9 mouse cellular contexts compared by ENCODE assay signal in genomic region chr5:125134391-125134790, GRCm38 (mm10). TPM values are rescaled to one million over a fixed set of nuclear protein-coding genes. Genes with fewer than 3 reads are reported as not detected.
DNase-seq lines count a peak whose midpoint lies in the region; ATAC-seq and TF ChIP-seq lines count a peak whose summit lies in the region.
"Had no signal": no experiment of that assay in that cellular context is flagged by ENCODE, and none has a peak within 500 bp of the region (broad histone marks: within the 10 kb centered on the region; RNA-seq: fewer than 3 reads in every experiment).

No protein-coding gene starts in this region.

- 0 out of 2 replicates have a peak overlapping the region, but pooled peaks have one; percentile 3 for H3K4me2 ChIP-seq in limb, embryonic 14.5 days (replicated peaks; ENCODE audit: low read depth, low read length, severe bottlenecking)
- H3K4me2 ChIP-seq in stomach, postnatal 0 days (replicated peaks; ENCODE audit: low read depth): no peak overlapping the region; the same call in 1 of the 2 replicates

- no peak for TF ChIP-seq CTCF in heart, adult 2 months (IDR thresholded peaks at IDR 0.05)
- no peak for TF ChIP-seq CTCF in stomach, postnatal 0 days (IDR thresholded peaks at IDR 0.05; ENCODE audit: low read depth)

- no peaks in the 10 kb centered on the region for H3K9me3 ChIP-seq in limb, embryonic 14.5 days (ENCODE audit: control insufficient read depth, low read length)
- H3K9me3 ChIP-seq in stomach, postnatal 0 days (ENCODE audit: control insufficient read depth, low read length): no peaks in the 10 kb centered on the region

- peaks cover 9% of the 10 kb centered on the region for H3K79me2 ChIP-seq in heart, adult 2 months (replicated peaks; ENCODE audit: control insufficient read depth, insufficient read depth, low read length)

- DNase-seq in heart, adult 18-20 months: peak; percentile 43 to 58
- no peak for DNase-seq in heart, postnatal 25 days (ENCODE audit: low spot score)
- DNase-seq in adrenal gland, adult (ENCODE audit: inconsistent age in 2 of 2, low spot score in 1 of 2): peak; percentile 85 to 93
- DNase-seq in heart, adult 2 months: peak in 1 of 2 experiments; percentile 56
- no peak for DNase-seq in limb, embryonic 14.5 days (ENCODE audit: low spot score)
- DNase-seq in stomach, postnatal 0 days (ENCODE audit: low spot score): peak; percentile 72
- DNase-seq in left cerebral cortex, postnatal 14 days (ENCODE audit: low spot score in 2 of 2): no peak
- DNase-seq in thymus, postnatal 36 days: no peak

- no peaks in the 10 kb centered on the region for H3K36me3 ChIP-seq in heart, adult 2 months (ENCODE audit: control insufficient read depth, insufficient read depth, low read length)
- 0 out of 2 replicates have a peak, but pooled peaks cover 3% of the 10 kb centered on the region for H3K36me3 ChIP-seq in limb, embryonic 14.5 days (ENCODE audit: control insufficient read depth, insufficient read depth, low read length)
- H3K36me3 ChIP-seq in stomach, postnatal 0 days (ENCODE audit: control insufficient read depth, insufficient read depth, low read length): no peaks in the 10 kb centered on the region

- WGBS in heart, adult 2 months: 35% methylated on average over 7 of the region's 7 CpGs
- WGBS in limb, embryonic 14.5 days: 54% methylated on average over 3 of the region's 7 CpGs
- 30% methylated on average over 6 of the region's 7 CpGs for WGBS in stomach, postnatal 0 days

- TF ChIP-seq EP300 in heart, adult 2 months (IDR thresholded peaks at IDR 0.05; ENCODE audit: insufficient read depth, low read depth, low read length): no peak
- no peak for TF ChIP-seq EP300 in stomach, postnatal 0 days (optimal IDR thresholded peaks at IDR 0.05)

- H3K4me1 ChIP-seq in heart, adult 2 months (ENCODE audit: control insufficient read depth, insufficient read depth, low read length): peaks cover 46% of the 10 kb centered on the region
- H3K4me1 ChIP-seq in limb, embryonic 14.5 days (ENCODE audit: control insufficient read depth, insufficient read depth, low read length): peaks cover 79% of the 10 kb centered on the region
- peaks cover 14% of the 10 kb centered on the region for H3K4me1 ChIP-seq in stomach, postnatal 0 days (replicated peaks; ENCODE audit: control insufficient read depth, insufficient read depth)

- intact Hi-C loops in heart, postnatal 25 days (cut with DNase I): no loop called here
- intact Hi-C loops in heart, adult 2 months (cut with DNase I): no loop called here
- intact Hi-C loops in left cerebral cortex, postnatal 14 days (cut with DNase I): no loop called here

- no peak for TF ChIP-seq POLR2A in heart, adult 2 months (IDR thresholded peaks at IDR 0.05; ENCODE audit: insufficient read depth, low read depth, low read length)
- TF ChIP-seq POLR2A in limb, embryonic 14.5 days (IDR thresholded peaks at IDR 0.05; ENCODE audit: borderline replicate concordance, extremely low read depth, insufficient read depth, insufficient read length): no peak

- H3K4me3 ChIP-seq in heart, adult 2 months: no peak overlapping the region
- no peak overlapping the region for H3K4me3 ChIP-seq in limb, embryonic 14.5 days (replicated peaks; ENCODE audit: low read length)
- H3K4me3 ChIP-seq in stomach, postnatal 0 days (ENCODE audit: low read depth, low read length): no peak overlapping the region

- H3K27me3 ChIP-seq in heart, adult 2 months (ENCODE audit: control insufficient read depth, insufficient read depth, low read length): no peaks in the 10 kb centered on the region
- no peaks in the 10 kb centered on the region for H3K27me3 ChIP-seq in limb, embryonic 14.5 days (ENCODE audit: control insufficient read depth, insufficient read depth, low read length)
- H3K27me3 ChIP-seq in stomach, postnatal 0 days (ENCODE audit: control insufficient read depth, insufficient read depth, low read length): no peaks in the 10 kb centered on the region
- H3K27me3 ChIP-seq: CH12.LX had no signal

- no peak overlapping the region for H3K9ac ChIP-seq in heart, adult 2 months (ENCODE audit: low read depth, low read length)
- H3K9ac ChIP-seq in limb, embryonic 14.5 days (ENCODE audit: low read depth, low read length, severe bottlenecking): 0 out of 2 replicates have a peak overlapping the region, but pooled peaks have one; percentile 5
- H3K9ac ChIP-seq in stomach, postnatal 0 days (ENCODE audit: low read length): peak overlapping the region; percentile 23; the same call in 1 of the 2 replicates

- ATAC-seq in limb, embryonic 14.5 days (ENCODE audit: low FRiP score, low read depth): no peak
- ATAC-seq in stomach, postnatal 0 days (ENCODE audit: low FRiP score, low TSS enrichment): peak; percentile 52

- peak overlapping the region; percentile 58 for H3K27ac ChIP-seq in heart, adult 2 months
- H3K27ac ChIP-seq in limb, embryonic 14.5 days (replicated peaks; ENCODE audit: low read depth, low read length): peak overlapping the region; percentile 64
- peak overlapping the region; percentile 80 for H3K27ac ChIP-seq in stomach, postnatal 0 days (replicated peaks)

RNA-seq across cellular contexts. Expression of gene Ncor2, which starts 44.6 kb away (rescaled TPM):
- 10 to 100 TPM; 65.9 to 68.9 TPM for total RNA-seq in heart, adult 18-20 months (2021)
- total RNA-seq in heart, postnatal 25 days (2021): 10 to 100 TPM; 67.8 to 89.5 TPM
- 10 to 100 TPM; 73.5 to 77.5 TPM for total RNA-seq in heart, adult 2 months (2021)
- polyA plus RNA-seq in heart, adult 2 months (2012; rRNA removed): 27.9 and 39.1 TPM in 2 replicates
- polyA plus RNA-seq in limb, embryonic 14.5 days (2012; rRNA removed): 75.9 and 89.8 TPM in 2 replicates
- 37.0 and 39.3 TPM in 2 replicates for polyA plus RNA-seq in limb, embryonic 14.5 days (2014; fragmentation: Nextera tagmentation; extraction: Ambion mirVana)
- polyA plus RNA-seq in stomach, postnatal 0 days (2015; fragmentation: Nextera tagmentation; extraction: Ambion mirVana): 11.1 and 12.1 TPM in 2 replicates
- total RNA-seq in left cerebral cortex, postnatal 14 days (2021): 100 to 1,000 TPM; 171 to 175 TPM

Comparison
In these comparisons a context has a peak if more than half of its experiments do, and no peak if none do; other contexts are left out.
1. DNase-seq: peak in heart, adult 18-20 months (2 of 2), adrenal gland, adult (2 of 2) and stomach, postnatal 0 days (single experiment); none in heart, postnatal 25 days (single experiment), limb, embryonic 14.5 days (single experiment), left cerebral cortex, postnatal 14 days (0 of 2) and thymus, postnatal 36 days (0 of 2).
2. Peak in every context shown above with its lines, with median percentiles within 50 percentile points of each other: H3K27ac ChIP-seq.